Mouse (Mus musculus): ENCODE results near the gene Pde4d. TPM values are rescaled to one million over a fixed set of nuclear protein-coding genes. Genes with fewer than 3 reads are reported as not detected.

Pde4d gene
- polyA plus RNA-seq, 1 experiment from 2014 or later, result 13.5 TPM

DNA sequence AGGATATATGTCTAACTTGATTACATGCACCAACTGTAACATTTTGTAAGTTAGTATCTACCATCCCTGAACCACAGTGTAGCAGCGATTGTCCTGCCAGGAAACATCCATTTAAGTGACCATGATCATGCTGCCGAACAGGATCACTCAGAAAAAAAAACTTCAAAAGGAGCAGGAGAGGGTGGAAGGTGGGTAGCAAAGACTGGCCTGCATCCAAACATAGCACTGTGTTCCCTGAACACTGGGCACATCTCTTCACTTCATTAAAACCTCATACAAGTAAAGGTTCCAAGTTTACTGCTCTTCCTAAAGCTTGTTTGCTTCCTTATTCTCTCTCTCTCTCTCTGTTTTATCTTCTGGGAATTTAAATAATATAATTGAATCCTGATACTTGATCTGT, 1256.4 kb downstream of the Pde4d start:
- Histone ChIP-seq H3K9me3 (no peaks in the 10 kb centered on the region), H3K4me1 (replicated peaks) (peaks cover 26% of the 10 kb centered on the region), H3K36me3 (no peaks in the 10 kb centered on the region), H3K4me3 (no peak overlapping the region), H3K27me3 (ENCODE audit: insufficient read depth, poor library complexity, severe bottlenecking) (no peaks in the 10 kb centered on the region), H3K27ac (no peak overlapping the region)
- WGBS, result 72% methylated on average over 2 of the region's 2 CpGs
- DNase-seq (ENCODE audit: low spot score), result no peak

- H3K4me1 ChIP-seq (replicated peaks), result peaks cover 26% of the 10 kb centered on the region
- no peaks in the 10 kb centered on the region for H3K9me3 ChIP-seq
- no peak for DNase-seq (ENCODE audit: low spot score)
- H3K27me3 ChIP-seq (ENCODE audit: insufficient read depth, poor library complexity, severe bottlenecking), result no peaks in the 10 kb centered on the region
- peak overlapping the region; percentile 74 for H3K27ac ChIP-seq
- 63% methylated on average over 5 of the region's 5 CpGs for WGBS
- H3K4me3 ChIP-seq, result no peak overlapping the region
- H3K36me3 ChIP-seq, result no peaks in the 10 kb centered on the region
These were observed 1256.8 kb downstream of the Pde4d start for GRCm38 (mm10) chr13:109706579-109706978.

DNA sequence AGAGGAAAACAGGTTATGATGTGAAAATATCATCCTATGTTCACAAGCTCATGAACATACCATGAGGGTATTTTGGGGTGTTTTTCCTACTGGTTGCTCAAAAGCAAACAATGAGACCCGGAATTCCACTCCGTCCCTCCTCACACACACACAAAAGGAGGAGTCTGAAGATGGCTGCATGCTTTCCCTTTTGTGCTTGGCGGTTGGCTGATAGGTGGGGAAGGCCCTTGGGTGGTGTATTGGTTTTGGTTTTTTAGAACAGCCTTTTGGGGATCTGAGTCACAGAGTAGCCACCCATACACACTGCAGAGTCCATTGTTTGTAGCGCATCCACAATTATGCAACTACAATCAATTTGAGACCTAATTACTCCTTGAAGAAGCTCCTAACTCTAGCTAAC, 1257.4 kb downstream of the Pde4d start:
- no peaks in the 10 kb centered on the region for H3K36me3 ChIP-seq
- no peak for DNase-seq (ENCODE audit: low spot score)
- H3K27ac ChIP-seq, result peak overlapping the region; percentile 74
- WGBS, result 76% methylated on average over 4 of the region's 4 CpGs
- H3K27me3 ChIP-seq (ENCODE audit: insufficient read depth, poor library complexity, severe bottlenecking), result no peaks in the 10 kb centered on the region
- peaks cover 20% of the 10 kb centered on the region for H3K4me1 ChIP-seq (replicated peaks)
- no peaks in the 10 kb centered on the region for H3K9me3 ChIP-seq
- no peak overlapping the region for H3K4me3 ChIP-seq

GRCm38 (mm10) chr13:109708326-109708725, 1258.6 kb downstream of the Pde4d start:
- WGBS, result 89% methylated on average over 2 of the region's 2 CpGs
- Histone ChIP-seq H3K4me1 (replicated peaks) (peaks cover 18% of the 10 kb centered on the region), H3K27ac (no peak overlapping the region)

DNA sequence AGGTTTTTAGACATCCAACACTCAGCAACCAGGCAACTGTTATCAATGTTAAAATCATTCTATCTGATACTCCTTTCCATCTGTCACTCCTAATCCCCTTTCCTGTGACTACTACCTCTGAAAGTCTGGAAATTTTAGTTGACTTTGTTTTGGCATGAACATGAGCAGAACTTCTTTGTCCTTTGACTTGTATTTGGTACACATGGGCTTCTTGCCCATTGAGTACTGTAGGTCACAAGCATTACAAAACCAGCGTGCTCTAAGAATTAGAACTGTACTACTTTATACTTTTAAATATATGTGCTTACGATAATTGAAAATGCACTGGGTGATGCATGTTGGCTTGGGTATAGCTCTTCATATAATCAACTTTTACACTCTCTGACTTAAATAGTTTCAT, 1264.8 kb downstream of the Pde4d start:
- Histone ChIP-seq H3K27ac (no peak overlapping the region), H3K4me3 (no peak overlapping the region), H3K9me3 (no peaks in the 10 kb centered on the region), H3K36me3 (no peaks in the 10 kb centered on the region), H3K27me3 (ENCODE audit: insufficient read depth, poor library complexity, severe bottlenecking) (no peaks in the 10 kb centered on the region), H3K4me1 (replicated peaks) (no peaks in the 10 kb centered on the region)
- 93% methylated on average over 2 of the region's 2 CpGs for WGBS
- DNase-seq (ENCODE audit: low spot score), result no peak

More at GRCm38 (mm10) chr13:109708326-109708725, 1258.6 kb downstream of the Pde4d start:
- no peaks in the 10 kb centered on the region for H3K36me3 ChIP-seq
- no peak for DNase-seq (ENCODE audit: low spot score)
- no peaks in the 10 kb centered on the region for H3K9me3 ChIP-seq
- H3K4me3 ChIP-seq, result no peak overlapping the region
- H3K27me3 ChIP-seq (ENCODE audit: insufficient read depth, poor library complexity, severe bottlenecking), result no peaks in the 10 kb centered on the region

- H3K4me1 ChIP-seq (replicated peaks), result no peaks in the 10 kb centered on the region
- H3K9me3 ChIP-seq, result no peaks in the 10 kb centered on the region
- DNase-seq (ENCODE audit: low spot score), result no peak
- no peaks in the 10 kb centered on the region for H3K27me3 ChIP-seq (ENCODE audit: insufficient read depth, poor library complexity, severe bottlenecking)
- 59% methylated on average over 1 of the region's 1 CpGs for WGBS
- H3K4me3 ChIP-seq, result no peak overlapping the region
- H3K27ac ChIP-seq, result no peak overlapping the region
- no peaks in the 10 kb centered on the region for H3K36me3 ChIP-seq
These were observed 1265.6 kb downstream of the Pde4d start for GRCm38 (mm10) chr13:109715321-109715720.

DNA sequence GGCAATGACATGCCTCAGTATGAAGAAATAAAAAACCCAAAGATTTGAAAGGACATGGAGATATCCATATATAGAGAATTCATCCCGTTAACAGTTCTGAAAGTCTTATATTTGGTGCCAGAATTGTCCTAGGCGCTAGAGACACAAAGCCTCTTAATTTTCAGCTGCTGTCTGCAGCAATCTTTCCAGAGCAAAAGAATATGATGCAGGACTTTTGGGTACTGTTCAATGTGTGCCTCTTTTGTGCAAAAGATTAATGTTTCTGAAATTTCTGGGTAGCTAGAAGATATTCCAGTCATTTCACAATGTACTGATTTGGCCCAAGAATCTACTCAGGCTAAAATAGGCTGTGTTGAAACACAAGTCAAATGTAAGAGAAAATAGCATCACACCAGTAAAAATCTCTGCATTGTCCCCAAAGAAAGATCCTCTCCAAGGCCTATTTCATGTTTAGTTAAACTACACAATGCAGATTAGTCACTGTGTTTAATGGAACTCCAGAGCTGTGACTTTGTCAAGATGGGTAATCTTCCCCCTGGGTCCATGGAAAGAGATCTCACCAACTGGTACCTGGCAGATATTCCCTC, 1270.5 kb downstream of the Pde4d start:
- Histone ChIP-seq H3K4me1 (replicated peaks) (no peaks in the 10 kb centered on the region), H3K36me3 (no peaks in the 10 kb centered on the region), H3K27ac (no peak overlapping the region), H3K27me3 (ENCODE audit: insufficient read depth, poor library complexity, severe bottlenecking) (no peaks in the 10 kb centered on the region), H3K9me3 (no peaks in the 10 kb centered on the region), H3K4me3 (no peak overlapping the region)
- 95% methylated on average over 2 of the region's 2 CpGs for WGBS
- no peak for DNase-seq (ENCODE audit: low spot score)

DNA sequence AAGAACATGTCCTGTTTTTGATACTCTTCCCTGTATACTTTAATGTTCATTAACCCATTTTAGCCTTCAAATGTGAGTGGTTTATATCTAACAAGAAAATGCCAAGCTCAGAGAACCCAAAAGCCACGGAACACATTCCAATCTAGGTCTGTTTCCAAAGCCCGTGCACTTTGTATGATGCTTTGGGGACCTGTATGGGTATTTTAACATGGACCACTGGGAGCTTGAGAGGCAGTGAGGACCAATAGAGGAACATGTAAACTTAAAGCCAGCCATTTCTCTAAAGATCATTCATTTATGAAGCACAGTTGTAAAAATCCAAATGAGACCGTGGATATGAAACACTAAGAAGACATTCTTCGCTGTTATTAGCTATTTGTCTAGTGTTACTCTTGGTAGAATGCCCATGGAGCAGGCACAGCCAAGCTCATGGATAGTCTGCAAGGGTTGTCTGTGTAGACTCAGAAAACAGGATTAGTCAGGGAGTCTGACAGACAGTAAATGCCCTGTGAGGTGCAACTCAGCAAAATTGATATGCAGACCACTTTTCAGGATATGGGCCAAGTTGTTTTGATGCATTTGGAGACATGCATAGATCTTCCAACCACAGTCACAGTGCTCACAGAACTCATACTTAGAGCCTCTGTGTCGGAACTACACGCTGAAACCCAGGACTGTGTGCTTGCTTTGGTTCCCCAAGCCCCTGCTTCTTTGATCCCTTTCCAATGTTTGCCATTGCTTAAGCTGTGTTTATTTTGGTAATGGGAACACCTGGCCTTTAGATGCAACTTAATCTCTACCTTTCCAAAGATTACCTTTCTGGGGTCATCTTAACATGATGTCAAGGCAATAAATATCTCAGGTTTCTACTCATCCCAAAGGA, 1272.7 kb downstream of the Pde4d start:
- no peaks in the 10 kb centered on the region for H3K27me3 ChIP-seq (ENCODE audit: insufficient read depth, poor library complexity, severe bottlenecking)
- no peak for DNase-seq (ENCODE audit: low spot score)
- no peak overlapping the region for H3K4me3 ChIP-seq
- WGBS, result 90% methylated on average over 6 of the region's 6 CpGs
- no peaks in the 10 kb centered on the region for H3K4me1 ChIP-seq (replicated peaks)
- no peaks in the 10 kb centered on the region for H3K9me3 ChIP-seq
- H3K36me3 ChIP-seq, result no peaks in the 10 kb centered on the region
- no peak overlapping the region for H3K27ac ChIP-seq

DNA sequence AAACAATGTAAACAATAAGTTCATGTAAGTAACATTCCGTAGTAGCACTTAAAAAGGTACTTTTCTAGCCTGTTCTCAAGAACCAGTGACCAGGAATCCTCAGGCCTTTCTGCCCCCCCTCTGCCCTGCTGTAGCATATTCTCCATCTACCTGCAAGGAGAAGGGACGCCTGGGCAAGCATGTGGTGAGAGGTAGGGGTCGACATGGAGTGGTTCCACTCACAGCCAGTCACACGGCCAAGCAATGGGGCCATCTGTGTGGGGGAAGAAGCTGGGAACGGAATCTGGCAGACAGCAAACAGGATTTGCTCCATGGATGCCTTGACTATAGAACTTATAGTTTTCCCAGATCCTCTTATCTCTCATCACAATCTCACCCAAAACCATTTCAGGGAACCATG, 1277.6 kb downstream of the Pde4d start:
- WGBS, result 77% methylated on average over 5 of the region's 5 CpGs
- no peaks in the 10 kb centered on the region for H3K9me3 ChIP-seq
- no peak overlapping the region for H3K4me3 ChIP-seq
- H3K27me3 ChIP-seq (ENCODE audit: insufficient read depth, poor library complexity, severe bottlenecking), result no peaks in the 10 kb centered on the region
- no peaks in the 10 kb centered on the region for H3K4me1 ChIP-seq (replicated peaks)
- no peaks in the 10 kb centered on the region for H3K36me3 ChIP-seq
- no peak overlapping the region for H3K27ac ChIP-seq
- DNase-seq (ENCODE audit: low spot score), result no peak

- WGBS, result 95% methylated on average over 4 of the region's 4 CpGs
- H3K4me3 ChIP-seq, result no peak overlapping the region
- H3K9me3 ChIP-seq, result no peaks in the 10 kb centered on the region
- H3K36me3 ChIP-seq, result no peaks in the 10 kb centered on the region
- no peaks in the 10 kb centered on the region for H3K27me3 ChIP-seq (ENCODE audit: insufficient read depth, poor library complexity, severe bottlenecking)
- H3K27ac ChIP-seq, result no peak overlapping the region
- no peaks in the 10 kb centered on the region for H3K4me1 ChIP-seq (replicated peaks)
- no peak for DNase-seq (ENCODE audit: low spot score)
These were observed 1279.9 kb downstream of the Pde4d start for GRCm38 (mm10) chr13:109729612-109730011.

DNA sequence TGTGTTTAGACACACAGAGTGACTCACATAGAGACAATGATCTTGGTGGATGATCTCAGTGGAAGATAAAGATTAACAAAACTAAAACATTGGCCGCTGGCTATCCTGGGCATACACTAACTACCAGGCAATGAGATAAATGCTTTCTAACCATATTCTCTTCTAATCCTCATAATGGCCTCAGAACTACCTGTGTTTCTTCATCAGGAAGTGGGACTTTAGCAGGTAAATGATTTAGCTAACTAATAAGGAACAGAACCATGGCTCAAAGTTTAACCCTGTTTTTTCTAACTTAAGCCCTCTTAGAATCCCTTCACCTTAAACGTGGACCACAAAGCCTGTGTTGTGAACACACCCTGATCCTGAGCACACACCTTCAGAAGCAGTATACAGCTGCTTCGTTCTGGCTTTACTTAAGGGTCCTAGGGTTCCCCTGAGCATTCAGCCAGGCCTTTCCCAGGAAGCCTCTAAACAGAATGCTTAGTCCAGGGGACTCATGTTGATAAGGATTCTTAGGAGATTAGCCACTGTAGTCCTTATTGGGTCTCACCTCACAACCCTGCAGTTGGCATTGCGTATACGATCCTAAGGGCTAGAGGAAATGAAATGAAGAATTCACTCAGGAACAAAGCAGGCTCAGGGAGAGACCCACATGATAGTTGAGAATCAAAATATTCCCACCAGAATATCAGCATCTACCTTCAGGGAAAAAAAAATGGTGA, 1283.1 kb downstream of the Pde4d start:
- H3K9me3 ChIP-seq, result no peaks in the 10 kb centered on the region
- H3K27ac ChIP-seq, result no peak overlapping the region
- no peak for DNase-seq (ENCODE audit: low spot score)
- no peaks in the 10 kb centered on the region for H3K4me1 ChIP-seq (replicated peaks)
- WGBS, result 88% methylated on average over 5 of the region's 5 CpGs
- H3K36me3 ChIP-seq, result no peaks in the 10 kb centered on the region
- no peaks in the 10 kb centered on the region for H3K27me3 ChIP-seq (ENCODE audit: insufficient read depth, poor library complexity, severe bottlenecking)
- no peak overlapping the region for H3K4me3 ChIP-seq

- Histone ChIP-seq H3K9me3 (no peaks in the 10 kb centered on the region), H3K27me3 (ENCODE audit: insufficient read depth, poor library complexity, severe bottlenecking) (no peaks in the 10 kb centered on the region), H3K27ac (no peak overlapping the region), H3K4me1 (replicated peaks) (no peaks in the 10 kb centered on the region), H3K4me3 (no peak overlapping the region), H3K36me3 (no peaks in the 10 kb centered on the region)
- WGBS, result 55% methylated on average over 8 of the region's 8 CpGs
- no peak for DNase-seq (ENCODE audit: low spot score)
These were observed 1286.7 kb downstream of the Pde4d start for GRCm38 (mm10) chr13:109736290-109737078.
